Mouse (Mus musculus): ENCODE data around the gene Psme4. TPM values are rescaled to one million over a fixed set of nuclear protein-coding genes. Genes with fewer than 3 reads are reported as not detected.

Gene Psme4
- polyA plus RNA-seq, 1 experiment from 2014 or later, result 38.2 TPM

DNA sequence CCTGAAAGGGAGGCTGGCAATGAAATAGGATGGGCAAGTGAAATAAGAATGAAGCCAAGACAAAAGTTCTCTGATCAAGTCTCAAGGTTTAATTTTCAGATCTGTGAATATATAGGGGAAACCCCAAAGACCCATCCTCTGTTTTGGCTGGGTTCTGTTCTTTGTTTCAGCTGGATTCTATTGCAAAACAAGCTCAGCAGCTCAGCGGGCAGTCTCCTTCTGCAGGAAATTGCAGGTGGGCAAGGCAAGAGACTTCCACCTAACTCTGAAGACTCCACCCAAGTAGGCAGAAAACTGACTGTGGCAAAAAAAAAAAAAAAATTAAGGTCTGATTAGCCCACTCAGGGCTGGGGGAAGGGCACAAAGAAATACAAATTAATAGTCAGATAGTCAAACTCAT is 9.6 kb upstream of the Psme4 start:
- H3K9me3 ChIP-seq, result no peaks in the 10 kb centered on the region
- ATAC-seq (ENCODE audit: low FRiP score), result no peak
- H3K27ac ChIP-seq, result no peak overlapping the region
- no peaks in the 10 kb centered on the region for H3K4me1 ChIP-seq
- no peak overlapping the region for H3K9ac ChIP-seq
- H3K27me3 ChIP-seq, result no peaks in the 10 kb centered on the region
- H3K4me2 ChIP-seq, result no peak overlapping the region
- WGBS, result 63% methylated on average over 1 of the region's 1 CpGs
- H3K36me3 ChIP-seq (replicated peaks), result no peaks in the 10 kb centered on the region
- H3K4me3 ChIP-seq (replicated peaks), result no peak overlapping the region

GRCm38 (mm10) chr11:30765076-30765475 is 6.5 kb upstream of the Psme4 start:
- H3K4me1 ChIP-seq, result no peaks in the 10 kb centered on the region
- H3K27me3 ChIP-seq, result no peaks in the 10 kb centered on the region
- 83% methylated on average over 1 of the region's 1 CpGs for WGBS
- H3K4me2 ChIP-seq, result no peak overlapping the region
- no peaks in the 10 kb centered on the region for H3K36me3 ChIP-seq (replicated peaks)
- H3K9ac ChIP-seq, result no peak overlapping the region
- no peak overlapping the region for H3K27ac ChIP-seq
- no peak overlapping the region for H3K4me3 ChIP-seq (replicated peaks)
- H3K9me3 ChIP-seq, result no peaks in the 10 kb centered on the region
- ATAC-seq (ENCODE audit: low FRiP score), result no peak

- Histone ChIP-seq H3K9me3 (no peaks in the 10 kb centered on the region), H3K36me3 (replicated peaks) (no peaks in the 10 kb centered on the region), H3K4me2 (peak overlapping the region; percentile 61), H3K4me3 (replicated peaks) (peak overlapping the region; percentile 91), H3K4me1 (peaks cover 12% of the 10 kb centered on the region), H3K27me3 (no peaks in the 10 kb centered on the region), H3K27ac (no peak overlapping the region), H3K9ac (peak overlapping the region; percentile 98; the same call in 1 of the 2 replicates)
- WGBS, result 80% methylated on average over 3 of the region's 3 CpGs
- no peak for ATAC-seq (ENCODE audit: low FRiP score)
Observed at GRCm38 (mm10) chr11:30770817-30771216, 709 bp upstream of the Psme4 start.

- H3K9ac ChIP-seq, result peak overlapping the region; percentile 98
- peak; percentile 77 for ATAC-seq (ENCODE audit: low FRiP score)
Observed at GRCm38 (mm10) chr11:30771904-30772581, 517 bp downstream of the Psme4 start.

DNA sequence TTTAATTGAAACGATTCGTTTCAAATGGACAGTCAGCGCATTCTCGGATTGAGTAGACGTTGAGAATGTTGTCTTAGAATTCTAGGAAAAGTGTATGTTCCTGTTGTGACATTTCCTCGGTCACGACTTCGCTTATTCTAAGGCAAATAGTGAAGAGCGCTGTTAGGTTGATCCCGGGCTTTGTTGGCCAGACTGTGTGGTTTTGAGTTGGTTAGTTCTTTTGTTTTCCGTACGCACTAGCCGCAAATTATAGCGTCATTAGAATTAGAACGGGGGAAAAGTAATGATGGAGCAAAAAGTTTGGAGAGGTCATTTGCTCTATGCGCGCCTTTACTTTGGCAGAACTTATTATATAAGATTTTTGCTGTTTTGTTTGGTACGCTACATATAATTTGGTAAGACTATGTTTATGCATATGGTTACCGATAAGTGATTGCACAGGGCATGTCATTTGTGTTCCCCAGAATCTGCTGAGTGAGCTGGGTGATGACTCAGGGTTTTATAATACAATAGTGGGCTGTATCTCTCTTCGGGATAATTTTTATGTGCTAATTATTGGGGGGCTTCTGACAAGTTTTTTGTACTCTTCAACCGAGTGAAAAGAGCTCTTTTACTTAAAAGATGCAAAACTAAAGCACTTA is 1.4 kb downstream of the Psme4 start:
- Histone ChIP-seq H3K4me3 (replicated peaks) (peak overlapping the region; percentile 91), H3K9me3 (no peaks in the 10 kb centered on the region), H3K4me1 (peaks cover 17% of the 10 kb centered on the region), H3K9ac (peak overlapping the region; percentile 98), H3K27me3 (no peaks in the 10 kb centered on the region), H3K36me3 (replicated peaks) (no peaks in the 10 kb centered on the region), H3K4me2 (peak overlapping the region; percentile 61), H3K27ac (no peak overlapping the region)
- 3% methylated on average over 21 of the region's 21 CpGs for WGBS
- no peak for ATAC-seq (ENCODE audit: low FRiP score)

More at GRCm38 (mm10) chr11:30771904-30772581, 517 bp downstream of the Psme4 start:
- Histone ChIP-seq H3K4me3 (replicated peaks) (peak overlapping the region; percentile 91), H3K9me3 (no peaks in the 10 kb centered on the region), H3K27ac (peak overlapping the region; percentile 91), H3K4me1 (peaks cover 12% of the 10 kb centered on the region), H3K4me2 (peak overlapping the region; percentile 61), H3K27me3 (no peaks in the 10 kb centered on the region), H3K36me3 (replicated peaks) (no peaks in the 10 kb centered on the region)
- 0% methylated on average over 58 of the region's 64 CpGs for WGBS

GRCm38 (mm10) chr11:30774638-30775037 is 3.1 kb downstream of the Psme4 start:
- H3K27me3 ChIP-seq, result no peaks in the 10 kb centered on the region
- H3K36me3 ChIP-seq (replicated peaks), result no peaks in the 10 kb centered on the region
- H3K4me2 ChIP-seq, result no peak overlapping the region
- H3K4me1 ChIP-seq, result peaks cover 20% of the 10 kb centered on the region
- no peak overlapping the region for H3K9ac ChIP-seq
- no peak for ATAC-seq (ENCODE audit: low FRiP score)
- no peaks in the 10 kb centered on the region for H3K9me3 ChIP-seq
- H3K27ac ChIP-seq, result no peak overlapping the region
- H3K4me3 ChIP-seq (replicated peaks), result no peak overlapping the region
- WGBS, result 97% methylated on average over 1 of the region's 1 CpGs

GRCm38 (mm10) chr11:30777498-30777897 is 6.0 kb downstream of the Psme4 start:
- no peaks in the 10 kb centered on the region for H3K36me3 ChIP-seq (replicated peaks)
- no peak overlapping the region for H3K27ac ChIP-seq
- H3K9ac ChIP-seq, result no peak overlapping the region
- H3K9me3 ChIP-seq, result no peaks in the 10 kb centered on the region
- no peak for ATAC-seq (ENCODE audit: low FRiP score)
- 83% methylated on average over 4 of the region's 4 CpGs for WGBS
- H3K27me3 ChIP-seq, result no peaks in the 10 kb centered on the region
- H3K4me1 ChIP-seq, result peaks cover 20% of the 10 kb centered on the region
- no peak overlapping the region for H3K4me3 ChIP-seq (replicated peaks)
- H3K4me2 ChIP-seq, result no peak overlapping the region

- H3K4me3 ChIP-seq (replicated peaks), result no peak overlapping the region
- 87% methylated on average over 2 of the region's 2 CpGs for WGBS
- no peaks in the 10 kb centered on the region for H3K27me3 ChIP-seq
- H3K4me2 ChIP-seq, result no peak overlapping the region
- H3K9ac ChIP-seq, result no peak overlapping the region
- no peaks in the 10 kb centered on the region for H3K36me3 ChIP-seq (replicated peaks)
- 0 out of 2 replicates have a peak, but pooled peaks cover 5% of the 10 kb centered on the region for H3K9me3 ChIP-seq
- H3K4me1 ChIP-seq, result peaks cover 9% of the 10 kb centered on the region; the same call in 1 of the 2 replicates
- no peak overlapping the region for H3K27ac ChIP-seq
- ATAC-seq (ENCODE audit: low FRiP score), result no peak
Observed at GRCm38 (mm10) chr11:30780893-30781292, 9.4 kb downstream of the Psme4 start.

- no peak for ATAC-seq (ENCODE audit: low FRiP score)
- H3K9ac ChIP-seq, result no peak overlapping the region
- no peak overlapping the region for H3K4me3 ChIP-seq (replicated peaks)
- no peaks in the 10 kb centered on the region for H3K36me3 ChIP-seq (replicated peaks)
- no peak overlapping the region for H3K27ac ChIP-seq
- H3K27me3 ChIP-seq, result no peaks in the 10 kb centered on the region
- H3K4me1 ChIP-seq, result peaks cover 9% of the 10 kb centered on the region; the same call in 1 of the 2 replicates
- no peak overlapping the region for H3K4me2 ChIP-seq
- 0 out of 2 replicates have a peak, but pooled peaks cover 5% of the 10 kb centered on the region for H3K9me3 ChIP-seq
- WGBS, result 97% methylated on average over 1 of the region's 1 CpGs
Observed at GRCm38 (mm10) chr11:30781612-30782011, 10.1 kb downstream of the Psme4 start.

- 49% methylated on average over 3 of the region's 3 CpGs for WGBS
- Histone ChIP-seq H3K4me2 (no peak overlapping the region), H3K36me3 (replicated peaks) (no peaks in the 10 kb centered on the region)
Observed at GRCm38 (mm10) chr11:30785497-30785896, 14.0 kb downstream of the Psme4 start.

DNA sequence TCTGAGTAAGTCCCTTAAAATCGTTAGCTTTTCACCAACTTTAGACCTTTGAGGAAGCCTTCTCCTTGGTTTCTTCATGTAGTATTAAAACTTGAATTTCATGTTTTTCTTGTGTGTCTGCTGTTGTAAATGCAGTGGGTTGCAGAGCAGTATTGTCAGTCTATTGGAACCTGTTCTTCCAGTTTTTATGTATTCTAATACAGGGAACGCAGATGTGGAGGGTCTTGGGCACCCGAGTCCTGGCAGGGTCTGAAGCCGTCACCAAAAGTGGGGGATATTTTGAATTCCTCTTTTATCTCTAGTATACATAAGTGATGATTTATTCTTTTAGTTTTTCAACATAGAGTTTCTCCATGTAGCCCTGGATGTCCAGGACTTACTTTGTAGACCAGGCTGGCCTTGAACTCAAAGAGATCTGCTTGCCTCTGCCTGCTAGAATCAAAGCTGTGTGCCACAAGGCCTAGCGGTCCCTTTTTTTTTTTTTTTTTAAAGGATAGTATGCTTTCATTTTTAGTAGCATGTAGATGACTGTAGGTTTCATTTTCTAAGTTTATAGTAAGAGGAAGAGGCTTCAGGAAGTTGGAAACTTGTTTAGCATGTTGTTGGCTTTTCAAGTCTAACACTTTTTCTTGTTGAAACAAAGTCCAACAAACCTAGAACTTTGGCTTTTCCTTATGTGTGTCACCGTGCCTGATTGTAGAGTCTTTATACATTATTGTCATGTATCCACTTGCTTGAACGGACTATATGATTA is 14.9 kb downstream of the Psme4 start:
- H3K27ac ChIP-seq, result no peak overlapping the region
- ATAC-seq (ENCODE audit: low FRiP score), result no peak
- no peaks in the 10 kb centered on the region for H3K27me3 ChIP-seq
- no peaks in the 10 kb centered on the region for H3K36me3 ChIP-seq (replicated peaks)
- 0 out of 2 replicates have a peak, but pooled peaks cover 5% of the 10 kb centered on the region for H3K9me3 ChIP-seq
- no peaks in the 10 kb centered on the region for H3K4me1 ChIP-seq
- no peak overlapping the region for H3K4me3 ChIP-seq (replicated peaks)
- no peak overlapping the region for H3K9ac ChIP-seq
- 93% methylated on average over 7 of the region's 7 CpGs for WGBS
- H3K4me2 ChIP-seq, result no peak overlapping the region

More at GRCm38 (mm10) chr11:30785497-30785896, 14.0 kb downstream of the Psme4 start:
- 0 out of 2 replicates have a peak, but pooled peaks cover 5% of the 10 kb centered on the region for H3K9me3 ChIP-seq
- no peak for ATAC-seq (ENCODE audit: low FRiP score)
- H3K4me3 ChIP-seq (replicated peaks), result no peak overlapping the region
- H3K27me3 ChIP-seq, result no peaks in the 10 kb centered on the region
- H3K9ac ChIP-seq, result no peak overlapping the region
- no peak overlapping the region for H3K27ac ChIP-seq
- H3K4me1 ChIP-seq, result no peaks in the 10 kb centered on the region

GRCm38 (mm10) chr11:30792680-30793079 is 21.2 kb downstream of the Psme4 start:
- WGBS, result 95% methylated on average over 7 of the region's 7 CpGs
- H3K4me2 ChIP-seq, result no peak overlapping the region
- no peak overlapping the region for H3K4me3 ChIP-seq (replicated peaks)
- H3K9me3 ChIP-seq, result no peaks in the 10 kb centered on the region
- H3K9ac ChIP-seq, result no peak overlapping the region
- H3K27me3 ChIP-seq, result no peaks in the 10 kb centered on the region
- no peak overlapping the region for H3K27ac ChIP-seq
- H3K4me1 ChIP-seq, result no peaks in the 10 kb centered on the region
- peaks cover 17% of the 10 kb centered on the region for H3K36me3 ChIP-seq (replicated peaks)
- ATAC-seq (ENCODE audit: low FRiP score), result no peak
